Mouse (Mus musculus) adrenal gland, adult 8-10 months (tissue): ENCODE results near the gene Gm20390. TPM values are rescaled to one million over a fixed set of nuclear protein-coding genes. Genes with fewer than 3 reads are reported as not detected.

Source experiments
- DNase-seq: peaks from one replicate; pipeline ENCODE4 v3.0.0; 2022
- total RNA-seq, 4 experiments: library from RNA; stranded (reverse); gene quantifications; 2 replicates each; pipeline ENCODE4 v1.2.4; 2022

Gene Gm20390
- 100 to 1,000 TPM in 1 of 4 experiments, 10 to 100 TPM in 3; 71.9 to 117 (median 88.3) TPM for total RNA-seq

- peak; percentile 95 for DNase-seq
These were observed at the start of gene Gm20390, which contains the start of gene Nme1 for GRCm38 (mm10) chr11:93968005-93968847. Gene Gm20390, minus strand, starts transcription at chr11:93968293. Gene Nme1, minus strand, starts transcription at chr11:93968521.

- no peak for DNase-seq
These were observed 35.3 kb upstream of the Gm20390 start for GRCm38 (mm10) chr11:94003346-94003745.

GRCm38 (mm10) chr11:93999276-93999675 is 31.2 kb upstream of the Gm20390 start:
- DNase-seq = no peak

- no peak for DNase-seq
These were observed 29.2 kb upstream of the Gm20390 start for GRCm38 (mm10) chr11:93997141-93997775.

GRCm38 (mm10) chr11:93996306-93997140 is 28.4 kb upstream of the Gm20390 start:
- DNase-seq = peak; percentile 64

GRCm38 (mm10) chr11:93995720-93996305 is 27.7 kb upstream of the Gm20390 start, which contains the start of gene Spag9:
Gene Spag9, plus strand, starts transcription at chr11:93996091.
- peak; percentile 91 for DNase-seq

GRCm38 (mm10) chr11:93995111-93995719 is 27.1 kb upstream of the Gm20390 start:
- peak; percentile 94 for DNase-seq

GRCm38 (mm10) chr11:93994531-93994930 is 26.4 kb upstream of the Gm20390 start:
- DNase-seq = no peak

GRCm38 (mm10) chr11:93988328-93989062 is 20.4 kb upstream of the Gm20390 start:
- DNase-seq = no peak

- DNase-seq = no peak
These were observed 19.7 kb upstream of the Gm20390 start for GRCm38 (mm10) chr11:93987625-93988327.

- DNase-seq = no peak
These were observed 18.9 kb upstream of the Gm20390 start for GRCm38 (mm10) chr11:93987026-93987425.

- DNase-seq = no peak
These were observed 18.2 kb upstream of the Gm20390 start for GRCm38 (mm10) chr11:93986298-93986697.

GRCm38 (mm10) chr11:93985265-93985664 is 17.2 kb upstream of the Gm20390 start:
- no peak for DNase-seq

- DNase-seq = no peak
These were observed 16.5 kb upstream of the Gm20390 start for GRCm38 (mm10) chr11:93984619-93985018.

GRCm38 (mm10) chr11:93979502-93980049 is 11.5 kb upstream of the Gm20390 start:
- no peak for DNase-seq

GRCm38 (mm10) chr11:93972951-93973350 is 4.9 kb upstream of the Gm20390 start:
- DNase-seq = no peak

GRCm38 (mm10) chr11:93969799-93970198 is 1.7 kb upstream of the Gm20390 start:
- DNase-seq = no peak

GRCm38 (mm10) chr11:93969171-93969570 is 1.1 kb upstream of the Gm20390 start:
- DNase-seq = no peak

GRCm38 (mm10) chr11:93968848-93969128 is 695 bp upstream of the Gm20390 start:
- DNase-seq = no peak

GRCm38 (mm10) chr11:93967381-93967780 is 712 bp downstream of the Gm20390 start:
- no peak for DNase-seq
